Mouse (Mus musculus) G1E (cell line): ENCODE measurements around the gene Tm6sf2. TPM values are rescaled to one million over a fixed set of nuclear protein-coding genes. Genes with fewer than 3 reads are reported as not detected.

ENCODE experiments used
- ATAC-seq: 2 replicates; pipeline ENCODE4 v1.8.0; 2016; ENCODE audit warnings: mild to moderate bottlenecking; ENCODE audit not compliant: insufficient number of reproducible peaks, poor library complexity, low FRiP score, severe bottlenecking; ENCODE audit errors: extremely low read depth
- DNase-seq: peaks from one replicate; pipeline ENCODE4 v3.0.0; 2012; ENCODE audit warnings: low spot score
- H3K27me3 ChIP-seq: 2 replicates; pipeline ENCODE4 v1.6.1; 2012; ENCODE audit warnings: mild to moderate bottlenecking, low read length, inconsistent platforms; ENCODE audit not compliant: insufficient read depth
- H3K36me3 ChIP-seq: replicated peaks from 2 replicates; pipeline ENCODE3; 2012; ENCODE audit warnings: mild to moderate bottlenecking, inconsistent platforms
- H3K4me1 ChIP-seq: 2 replicates; pipeline ENCODE4 v1.6.1; 2012; ENCODE audit warnings: low read depth, low read length, inconsistent platforms, mixed read lengths; ENCODE audit not compliant: insufficient read depth
- H3K4me3 ChIP-seq: 2 replicates; pipeline ENCODE4 v1.5.1; 2012; ENCODE audit warnings: low read depth, mild to moderate bottlenecking, inconsistent platforms, low read length, moderate library complexity, mixed read lengths
- H3K9me3 ChIP-seq: replicated peaks from 2 replicates; pipeline ENCODE4 v1.6.1; 2012; ENCODE audit warnings: inconsistent platforms
- CTCF ChIP-seq: IDR thresholded peaks from 2 replicates; pipeline ENCODE4 v1.5.1; 2012; ENCODE audit warnings: low read depth, low read length, inconsistent platforms, mixed read lengths
- GATA1 ChIP-seq: IDR thresholded peaks from 2 replicates; pipeline ENCODE4 v1.6.1; 2012; ENCODE audit warnings: borderline replicate concordance, low read length, inconsistent platforms, mixed read lengths
- GATA2 ChIP-seq: IDR thresholded peaks from 2 replicates; pipeline ENCODE4 v1.6.1; 2012; ENCODE audit warnings: low read depth, low read length, inconsistent platforms, borderline replicate concordance
- POLR2AphosphoS5 ChIP-seq: IDR thresholded peaks from 2 replicates; pipeline ENCODE4 v1.6.1; 2012; ENCODE audit warnings: low read depth, low read length, inconsistent platforms; ENCODE audit not compliant: insufficient replicate concordance
- TAL1 ChIP-seq: conservative IDR thresholded peaks from 2 replicates; pipeline ENCODE4 v1.6.1; 2012; ENCODE audit warnings: low read depth, low read length, inconsistent platforms, mixed read lengths
- polyA plus RNA-seq: library from polyadenylated mRNA; stranded (reverse); fragments of >175 nt; gene quantifications from 2 replicates; pipeline ENCODE4 v1.2.3, GENCODE M21; 2012
- total RNA-seq, 2 experiments: library from RNA; stranded (forward) in 1 of 2; stranded (reverse) in 1 of 2; fragments of 200-1000 nt in 1 of 2; fragments of >200 nt in 1 of 2; fragmentation: Nextera tagmentation in 1 of 2; gene quantifications; 2 replicates each; pipeline ENCODE4 v1.2.3; 2014 to 2017

Gene Tm6sf2
- total and polyA plus RNA-seq, 3 experiments, result 0.23 to 0.38 TPM; not detected in 1

DNA sequence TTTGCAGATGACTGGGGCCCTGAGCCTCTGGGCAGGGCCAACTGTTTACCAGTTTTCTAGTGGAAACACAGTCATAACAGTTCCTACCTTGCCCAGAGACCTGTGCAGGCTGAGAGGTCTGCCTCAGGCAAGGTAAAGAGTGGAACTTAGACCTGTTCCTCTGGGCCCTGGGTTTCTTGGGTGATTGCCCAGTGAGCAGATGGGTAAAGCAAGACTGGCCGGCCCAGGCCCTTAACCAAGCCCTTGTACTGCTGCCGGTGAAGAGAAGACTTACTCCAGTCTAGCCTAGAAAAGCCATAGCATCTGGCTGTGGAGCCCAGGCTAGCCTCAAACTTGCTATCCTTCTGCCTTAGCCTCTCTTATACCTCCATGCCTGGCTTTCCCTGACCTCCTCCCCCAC lies 9.3 kb downstream of the Tm6sf2 start:
- TF ChIP-seq TAL1 (no peak), CTCF (no peak), POLR2AphosphoS5 (no peak), GATA2 (no peak)
- ATAC-seq (no peak), DNase-seq (no peak)
- Histone ChIP-seq H3K27me3 (peaks cover 29% of the 10 kb centered on the region), H3K36me3 (no peaks in the 10 kb centered on the region), H3K4me1 (no peaks in the 10 kb centered on the region; the same call in 1 of the 2 replicates), H3K9me3 (peaks cover 11% of the 10 kb centered on the region), H3K4me3 (no peak overlapping the region)

DNA sequence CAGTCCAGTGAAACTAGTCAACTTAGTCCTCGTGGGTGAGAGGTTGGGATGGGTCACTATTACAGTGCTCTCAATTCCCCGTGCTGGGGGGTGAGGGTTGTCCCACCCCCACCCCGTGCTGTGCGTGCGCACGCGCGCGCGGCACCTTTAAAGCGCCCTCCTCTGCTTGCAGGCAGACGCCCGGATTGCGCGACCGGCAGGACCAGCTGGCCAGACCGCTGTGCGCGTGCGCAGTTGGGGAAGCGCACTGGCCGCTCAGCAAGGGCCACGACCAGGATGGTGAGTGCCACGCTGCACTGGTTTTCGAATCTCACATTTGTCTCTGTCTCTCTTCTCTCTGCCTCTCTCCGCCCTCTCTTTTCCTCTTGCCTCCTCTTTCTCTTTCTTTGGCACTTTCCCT lies 10.6 kb downstream of the Tm6sf2 start, which contains the start of gene Hapln4:
Gene Hapln4 (plus strand): TSS at position 173 of the 400 bp plus-strand sequence.
- H3K27me3 ChIP-seq, result peaks cover 35% of the 10 kb centered on the region
- H3K4me3 ChIP-seq, result no peak within 1 kb of the TSS; the same call in 1 of the 2 replicates
- H3K36me3 ChIP-seq, result no peaks in the 10 kb centered on the region
- TF ChIP-seq GATA1 (no peak), TAL1 (no peak), GATA2 (no peak), POLR2AphosphoS5 (no peak), CTCF (no peak)
- no peak for ATAC-seq
- no peak for DNase-seq
- H3K9me3 ChIP-seq, result peaks cover 14% of the 10 kb centered on the region
- H3K4me1 ChIP-seq, result no peaks in the 10 kb centered on the region; the same call in 1 of the 2 replicates

DNA sequence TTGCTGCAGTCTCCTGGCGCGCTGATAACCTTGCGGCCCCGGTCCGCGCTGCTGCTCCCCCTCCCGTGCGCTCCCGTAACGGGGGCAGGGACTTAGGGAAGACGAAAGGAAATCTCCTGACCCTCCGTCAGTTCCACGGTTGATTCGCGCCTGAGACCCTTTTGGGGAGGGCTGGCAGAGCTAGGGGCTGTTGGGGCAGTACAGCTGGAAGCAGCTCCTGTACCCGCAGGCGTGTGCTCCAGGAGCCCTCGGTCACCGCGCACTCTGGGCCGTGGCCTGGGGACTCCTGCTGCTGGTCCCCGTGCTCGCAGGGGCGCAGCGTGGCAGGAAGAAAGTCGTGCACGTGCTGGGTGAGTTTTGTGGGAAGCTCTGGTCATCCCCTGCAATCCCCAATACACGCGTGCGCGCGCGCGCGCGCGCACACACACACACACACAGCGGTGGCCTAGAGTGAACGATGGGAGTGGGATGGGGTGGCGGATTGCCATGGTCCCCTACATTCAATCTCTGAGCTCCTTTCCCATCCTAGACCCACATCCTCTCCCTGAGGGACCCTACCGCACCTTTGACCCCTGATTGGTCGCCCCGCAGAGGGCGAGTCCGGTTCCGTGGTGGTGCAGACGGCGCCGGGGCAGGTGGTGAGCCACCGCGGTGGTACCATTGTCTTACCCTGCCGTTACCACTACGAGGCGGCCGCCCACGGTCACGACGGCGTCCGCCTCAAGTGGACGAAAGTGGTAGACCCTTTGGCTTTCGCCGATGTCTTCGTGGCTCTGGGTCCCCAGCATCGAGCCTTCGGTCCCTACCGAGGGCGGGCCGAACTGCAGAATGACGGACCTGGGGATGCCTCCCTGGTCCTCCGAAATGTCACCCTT lies 11.7 kb downstream of the Tm6sf2 start:
- no peak for ATAC-seq
- DNase-seq, result no peak
- peaks cover 39% of the 10 kb centered on the region for H3K27me3 ChIP-seq

DNA sequence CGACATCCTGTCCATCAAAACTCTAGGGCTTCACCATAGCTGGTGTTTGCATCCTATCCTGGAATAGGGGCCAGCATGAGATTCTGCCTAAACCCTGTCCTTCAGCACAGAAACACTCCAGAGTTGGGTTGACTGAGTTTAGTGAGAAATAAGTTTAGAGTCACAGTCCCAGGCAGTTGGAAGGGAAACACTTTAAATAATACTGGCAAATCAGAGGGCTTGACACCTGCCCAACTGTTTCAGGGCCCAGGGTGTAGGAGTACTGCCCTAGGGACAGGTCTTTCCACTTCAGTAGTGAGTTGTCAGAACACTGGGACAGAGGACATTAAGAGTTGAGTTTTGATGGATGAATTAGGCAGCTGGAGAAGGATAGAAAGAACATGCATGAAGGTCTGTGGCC lies 13.4 kb downstream of the Tm6sf2 start:
- TF ChIP-seq CTCF (no peak), GATA2 (no peak), POLR2AphosphoS5 (no peak), TAL1 (no peak), GATA1 (no peak)
- Histone ChIP-seq H3K9me3 (peaks cover 14% of the 10 kb centered on the region), H3K4me1 (no peaks in the 10 kb centered on the region; the same call in 1 of the 2 replicates), H3K4me3 (no peak overlapping the region), H3K36me3 (no peaks in the 10 kb centered on the region), H3K27me3 (peaks cover 47% of the 10 kb centered on the region)
- no peak for ATAC-seq
- DNase-seq, result no peak

More for the DNA sequence above, 11.7 kb downstream of the Tm6sf2 start:
- TF ChIP-seq CTCF (no peak), GATA1 (no peak), POLR2AphosphoS5 (no peak), GATA2 (no peak), TAL1 (no peak)
- Histone ChIP-seq H3K9me3 (peaks cover 14% of the 10 kb centered on the region), H3K4me1 (no peaks in the 10 kb centered on the region; the same call in 1 of the 2 replicates), H3K36me3 (no peaks in the 10 kb centered on the region), H3K4me3 (no peak overlapping the region)

DNA sequence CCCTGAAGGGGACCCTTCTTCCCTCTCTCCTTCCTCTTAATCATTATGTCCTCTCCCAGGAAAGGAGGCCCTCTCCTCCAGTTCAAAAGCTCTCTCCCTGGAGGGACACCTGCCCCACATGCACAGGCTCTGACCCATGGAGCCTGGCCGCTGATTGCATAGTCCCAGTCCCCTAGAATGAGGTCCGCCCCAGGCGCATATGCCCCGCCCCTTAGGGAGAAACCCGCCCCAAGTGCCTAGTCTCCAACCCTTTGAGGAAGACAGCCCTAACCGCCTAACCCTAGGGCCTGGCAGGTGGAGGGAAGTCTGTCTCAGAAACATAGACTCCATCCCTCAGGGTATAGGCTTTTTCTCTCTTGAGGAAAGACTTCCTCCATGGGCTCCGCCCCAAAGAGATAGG lies 14.5 kb downstream of the Tm6sf2 start:
- no peak for ATAC-seq

DNA sequence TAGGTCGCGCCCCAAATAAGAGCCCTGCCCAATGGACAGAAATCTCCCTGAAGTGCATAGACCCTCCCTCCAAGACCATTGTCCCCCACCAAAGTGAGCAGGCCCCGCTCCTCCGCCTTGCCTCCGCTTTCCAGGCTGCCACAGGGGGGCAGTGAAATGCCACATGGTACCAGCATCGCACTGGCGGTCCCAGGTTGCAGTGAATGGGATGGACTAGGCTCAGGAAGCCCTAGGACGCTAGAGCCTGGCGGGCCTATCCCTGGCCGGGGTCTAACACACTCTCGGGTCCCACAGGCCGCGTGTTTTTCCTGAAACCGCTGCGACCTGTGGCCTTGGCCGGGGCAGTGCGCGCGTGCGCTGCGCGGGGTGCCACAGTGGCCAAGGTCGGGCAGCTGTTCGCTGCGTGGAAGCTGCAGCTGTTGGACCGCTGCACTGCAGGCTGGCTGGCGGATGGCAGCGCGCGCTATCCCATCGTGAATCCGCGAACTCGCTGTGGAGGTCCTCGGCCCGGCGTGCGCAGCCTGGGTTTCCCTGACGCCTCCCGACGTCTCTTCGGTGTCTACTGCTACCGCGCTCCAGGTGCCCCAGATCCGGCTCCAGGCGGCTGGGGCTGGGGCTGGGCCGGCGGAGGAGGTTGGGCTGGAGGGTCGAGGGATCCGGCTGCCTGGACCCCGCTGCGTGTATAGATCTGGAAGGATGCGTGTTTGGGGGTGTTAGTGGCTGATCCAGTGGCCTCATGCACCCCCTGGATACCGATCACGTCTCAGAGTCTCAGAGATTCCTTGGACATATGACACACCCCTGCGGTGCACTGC lies 15.3 kb downstream of the Tm6sf2 start:
- H3K36me3 ChIP-seq, result no peaks in the 10 kb centered on the region
- no peak overlapping the region for H3K4me3 ChIP-seq
- peaks cover 14% of the 10 kb centered on the region for H3K9me3 ChIP-seq
- TF ChIP-seq POLR2AphosphoS5 (no peak), GATA2 (no peak), GATA1 (no peak), CTCF (no peak), TAL1 (no peak)
- no peaks in the 10 kb centered on the region; the same call in 1 of the 2 replicates for H3K4me1 ChIP-seq
- DNase-seq (no peak), ATAC-seq (no peak)
- peaks cover 50% of the 10 kb centered on the region for H3K27me3 ChIP-seq

More for the DNA sequence above, 14.5 kb downstream of the Tm6sf2 start:
- Histone ChIP-seq H3K36me3 (no peaks in the 10 kb centered on the region), H3K4me1 (no peaks in the 10 kb centered on the region; the same call in 1 of the 2 replicates), H3K27me3 (peaks cover 52% of the 10 kb centered on the region), H3K4me3 (no peak overlapping the region), H3K9me3 (peaks cover 14% of the 10 kb centered on the region)
- TF ChIP-seq GATA2, result no peak
- TF ChIP-seq CTCF, result no peak
- no peak for TF ChIP-seq POLR2AphosphoS5
- no peak for TF ChIP-seq GATA1
- no peak for TF ChIP-seq TAL1
- DNase-seq, result no peak
